Mouse (Mus musculus): ENCODE measurements around the gene Chn2.

GRCm38 (mm10) chr6:54241761-54242160, 202.4 kb downstream of the Chn2 start:
- TF ChIP-seq GATA1 (IDR thresholded peaks at IDR 0.05; ENCODE audit: borderline replicate concordance, low read length): no peak
- no peak for TF ChIP-seq FLI1 (IDR thresholded peaks at IDR 0.05; ENCODE audit: low read length)
